8 mouse cellular contexts compared by ENCODE assay signal in the genomic region with DNA sequence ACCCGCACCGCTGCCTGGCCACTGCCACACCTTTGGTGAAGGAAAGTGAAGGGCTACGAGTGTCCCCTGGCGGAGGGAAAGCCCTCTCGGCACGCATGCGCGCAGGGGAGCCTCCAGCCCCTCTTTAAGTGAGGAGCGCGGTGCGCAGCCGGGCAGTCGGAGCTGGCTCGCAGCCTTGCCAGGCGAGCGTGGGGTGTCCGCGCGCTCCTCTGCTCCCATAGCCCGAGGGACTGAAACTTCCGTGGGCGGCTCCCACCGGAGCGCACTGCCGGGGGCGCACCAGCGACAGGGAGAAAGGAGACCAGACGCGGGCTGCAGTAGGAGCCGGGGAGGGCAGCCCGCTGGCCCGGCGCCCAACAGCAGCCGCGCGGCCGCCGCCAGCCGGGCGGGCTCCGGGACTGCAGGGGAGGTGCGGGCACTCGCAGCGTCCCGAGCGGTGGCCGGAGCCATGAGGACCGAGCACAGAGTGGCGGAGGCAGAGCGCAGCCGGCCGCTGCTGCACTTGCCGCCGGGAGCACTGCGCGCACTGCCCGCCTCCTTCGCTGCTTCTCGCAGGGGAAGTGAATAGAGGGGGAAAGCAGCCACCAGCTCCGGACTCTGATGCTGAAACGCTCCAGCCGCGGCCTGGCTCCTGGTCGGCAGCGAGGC. TPM values are rescaled to one million over a fixed set of nuclear protein-coding genes. Genes with fewer than 3 reads are reported as not detected.
DNase-seq lines count a peak whose midpoint lies in the region; ATAC-seq and TF ChIP-seq lines count a peak whose summit lies in the region.

A gene (plus strand): TSS at position 151 of the 648 bp plus-strand sequence.

- DNase-seq in R1 (ENCODE audit: low read depth, low spot score), result peak; percentile 90
- peak; percentile 13 to 23 for DNase-seq in cerebellum, postnatal 36 days
- DNase-seq in gastrocnemius, adult 2 months, result peak; percentile 91
- peak; percentile 36 for DNase-seq in left cerebral cortex, adult 11 months (ENCODE audit: low spot score)
- peak; percentile 76 for DNase-seq in lung, postnatal 14 days
- peak; percentile 95 for DNase-seq in retina, postnatal 1 day
- peak; percentile 72 for DNase-seq in urinary bladder, postnatal 25 days (ENCODE audit: low spot score)

- H3K4me2 ChIP-seq in hindbrain, embryonic 13.5 days, result peak within 1 kb of the TSS; percentile 78

- intact Hi-C loops in gastrocnemius, adult 2 months (cut with DNase I), result loop anchor here (2.0 kb wide), 1 partner anchor 102 kb away; no protein-coding TSS in a partner anchor

- peak within 1 kb of the TSS; percentile 72 for H3K9ac ChIP-seq in hindbrain, embryonic 13.5 days

- H3K27me3 ChIP-seq in hindbrain, embryonic 13.5 days, result peaks cover 53% of the 10 kb centered on the region

- H3K4me3 ChIP-seq in gastrocnemius, adult 2 months, result peak within 1 kb of the TSS; percentile 79
- peak within 1 kb of the TSS; percentile 60 for H3K4me3 ChIP-seq in hindbrain, embryonic 13.5 days

- H3K4me1 ChIP-seq in hindbrain, embryonic 13.5 days (replicated peaks), result peaks cover 30% of the 10 kb centered on the region

- TF ChIP-seq CTCF in gastrocnemius, adult 2 months (IDR thresholded peaks at IDR 0.05), result peak; percentile 53

- WGBS in hindbrain, embryonic 13.5 days, result under 1% methylated on average over 57 of the region's 65 CpGs

- no peaks in the 10 kb centered on the region for H3K36me3 ChIP-seq in hindbrain, embryonic 13.5 days

- ATAC-seq in hindbrain, embryonic 13.5 days (ENCODE audit: low FRiP score), result peak; percentile 90

- no peaks in the 10 kb centered on the region for H3K9me3 ChIP-seq in hindbrain, embryonic 13.5 days

- H3K27ac ChIP-seq in gastrocnemius, adult 2 months, result peak within 1 kb of the TSS; percentile 95
- H3K27ac ChIP-seq in hindbrain, embryonic 13.5 days, result peak within 1 kb of the TSS; percentile 77

RNA-seq across cellular contexts. Expression of the gene that starts here (rescaled TPM):
- 10 to 100 TPM; 70.6 to 96.6 TPM for total RNA-seq in gastrocnemius, adult 2 months (2021)
- polyA plus RNA-seq in hindbrain, embryonic 13.5 days (2015; fragmentation: Nextera tagmentation; extraction: Ambion mirVana), result 4.0 and 4.3 TPM in 2 replicates

Comparison
In these comparisons a context has a peak if more than half of its experiments do, and no peak if none do; other contexts are left out.
1. Peak in every context shown above with its lines: DNase-seq, ATAC-seq, H3K4me3 ChIP-seq and H3K27ac ChIP-seq.
2. DNase-seq: peak in every context shown above with its lines; median percentile 95 in retina, postnatal 1 day; 91 in gastrocnemius, adult 2 months; 90 in R1; 76 in lung, postnatal 14 days; 72 in urinary bladder, postnatal 25 days; 36 in left cerebral cortex, adult 11 months; 18 in cerebellum, postnatal 36 days.